Comparison of ENCODE assay signal across 9 mouse cellular contexts in the genomic region with DNA sequence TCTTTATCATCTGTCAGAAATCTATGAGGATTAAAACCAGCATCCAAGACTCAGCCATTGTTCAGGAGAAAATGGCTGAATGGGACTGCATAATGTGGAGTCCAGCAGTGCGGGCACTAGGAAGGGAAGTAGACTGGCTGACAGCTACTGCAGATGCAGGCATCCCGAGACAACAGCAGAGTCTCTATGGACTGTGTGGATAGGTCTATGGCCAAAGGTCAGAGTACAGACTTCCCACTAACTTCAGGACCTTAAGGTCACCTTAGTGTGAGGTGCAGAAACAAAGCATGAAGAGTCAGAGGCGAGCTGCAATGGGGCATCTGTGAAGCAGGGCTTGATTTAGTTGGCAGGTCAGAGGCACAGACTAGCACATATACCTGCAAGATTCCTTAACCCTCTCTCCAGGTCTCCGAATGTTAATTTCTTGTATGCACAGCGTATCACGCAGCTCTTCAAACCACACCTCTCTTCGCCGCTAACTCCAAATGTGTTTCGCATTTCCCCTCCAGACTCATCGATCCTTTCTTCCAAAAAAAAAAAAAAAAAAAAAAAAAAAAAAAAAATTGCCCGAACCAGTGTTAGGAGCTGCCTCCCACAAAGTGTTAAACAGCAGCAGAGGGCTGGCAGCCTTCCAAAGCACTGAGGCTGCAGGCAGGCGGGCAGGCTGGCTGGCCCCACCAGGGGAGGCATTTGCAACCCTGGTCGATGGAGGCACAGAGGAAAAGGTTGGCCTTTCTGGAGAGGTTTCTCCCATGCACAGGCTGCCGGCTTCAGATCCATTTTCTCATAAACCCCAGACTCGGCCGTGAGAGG.
DNase-seq lines count a peak whose midpoint lies in the region; ATAC-seq and TF ChIP-seq lines count a peak whose summit lies in the region.
"Had no signal": no experiment of that assay in that cellular context is flagged by ENCODE, and none has a peak within 500 bp of the region (broad histone marks: within the 10 kb centered on the region; RNA-seq: fewer than 3 reads in every experiment).

No protein-coding gene starts in this region.

- no peak overlapping the region for H3K27ac ChIP-seq in intestine, embryonic 14.5 days (ENCODE audit: low read depth)
- no peak overlapping the region for H3K27ac ChIP-seq in intestine, postnatal 0 days (ENCODE audit: low read depth, low read length)
- peak overlapping the region; percentile 75 for H3K27ac ChIP-seq in embryonic facial prominence, embryonic 13.5 days
- peak overlapping the region; percentile 75 for H3K27ac ChIP-seq in hindbrain, embryonic 16.5 days (ENCODE audit: low read depth, low read length)
- H3K27ac ChIP-seq in midbrain, embryonic 12.5 days (replicated peaks) = peak overlapping the region; percentile 82

- no peak overlapping the region for H3K4me3 ChIP-seq in intestine, embryonic 14.5 days (ENCODE audit: low read depth, low read length)
- no peak overlapping the region for H3K4me3 ChIP-seq in intestine, postnatal 0 days (ENCODE audit: low read depth, low read length)
- H3K4me3 ChIP-seq in embryonic facial prominence, embryonic 13.5 days = no peak overlapping the region
- no peak overlapping the region for H3K4me3 ChIP-seq in hindbrain, embryonic 16.5 days (ENCODE audit: low read length)
- no peak overlapping the region for H3K4me3 ChIP-seq in midbrain, embryonic 12.5 days

- no peak for TF ChIP-seq CTCF in intestine, postnatal 0 days (IDR thresholded peaks at IDR 0.05; ENCODE audit: low read depth)

- peak; percentile 55; the same call in 1 of the 2 replicates for ATAC-seq in intestine, embryonic 14.5 days (replicated peaks; ENCODE audit: low FRiP score, low TSS enrichment, low read depth)
- no peak for ATAC-seq in intestine, postnatal 0 days
- peak; percentile 67; the same call in 1 of the 2 replicates for ATAC-seq in embryonic facial prominence, embryonic 13.5 days (ENCODE audit: insufficient number of reproducible peaks, insufficient read depth, low FRiP score, low TSS enrichment, low read depth)
- ATAC-seq in hindbrain, embryonic 16.5 days = peak; percentile 67
- peak; percentile 82 for ATAC-seq in midbrain, embryonic 12.5 days (ENCODE audit: low FRiP score, low read depth)
- ATAC-seq: Patski had no signal

- peak overlapping the region; percentile 18; the same call in 1 of the 2 replicates for H3K4me2 ChIP-seq in intestine, embryonic 14.5 days (ENCODE audit: low read length)
- H3K4me2 ChIP-seq in intestine, postnatal 0 days (replicated peaks; ENCODE audit: low read depth) = no peak overlapping the region
- peak overlapping the region; percentile 51 for H3K4me2 ChIP-seq in embryonic facial prominence, embryonic 13.5 days
- H3K4me2 ChIP-seq in hindbrain, embryonic 16.5 days (ENCODE audit: low read length) = peak overlapping the region; percentile 30
- peak overlapping the region; percentile 35 for H3K4me2 ChIP-seq in midbrain, embryonic 12.5 days (replicated peaks)

- peak; percentile 63 for DNase-seq in intestine, embryonic 14.5 days (ENCODE audit: low spot score)
- peak; percentile 34 to 77 for DNase-seq in left cerebral cortex, postnatal 10 days (ENCODE audit: extremely low spot score in 1 of 2, low spot score in 2 of 2)
- peak; percentile 27 for DNase-seq in yolk sac, embryonic 10.5 days (ENCODE audit: low spot score)
- DNase-seq in thymus, adult 18-20 months = no peak

- intact Hi-C loops in left cerebral cortex, postnatal 10 days (cut with DNase I) = no loop called here

- H3K36me3 ChIP-seq in intestine, embryonic 14.5 days (ENCODE audit: control insufficient read depth, insufficient read depth, low read length) = no peaks in the 10 kb centered on the region
- no peaks in the 10 kb centered on the region for H3K36me3 ChIP-seq in intestine, postnatal 0 days (ENCODE audit: control insufficient read depth, insufficient read depth)
- no peaks in the 10 kb centered on the region for H3K36me3 ChIP-seq in embryonic facial prominence, embryonic 13.5 days
- no peaks in the 10 kb centered on the region for H3K36me3 ChIP-seq in hindbrain, embryonic 16.5 days (ENCODE audit: control insufficient read depth, insufficient read depth, low read length)
- H3K36me3 ChIP-seq in midbrain, embryonic 12.5 days = no peaks in the 10 kb centered on the region

- no peaks in the 10 kb centered on the region for H3K27me3 ChIP-seq in intestine, embryonic 14.5 days (replicated peaks; ENCODE audit: control insufficient read depth, insufficient read depth, low read length)
- H3K27me3 ChIP-seq in intestine, postnatal 0 days (replicated peaks; ENCODE audit: control insufficient read depth, insufficient read depth, low read length) = no peaks in the 10 kb centered on the region
- H3K27me3 ChIP-seq in embryonic facial prominence, embryonic 13.5 days = no peaks in the 10 kb centered on the region
- H3K27me3 ChIP-seq in hindbrain, embryonic 16.5 days (replicated peaks; ENCODE audit: control insufficient read depth, insufficient read depth, low read length) = no peaks in the 10 kb centered on the region
- H3K27me3 ChIP-seq in midbrain, embryonic 12.5 days = no peaks in the 10 kb centered on the region
- H3K27me3 ChIP-seq: Patski had no signal

- no peak overlapping the region for H3K9ac ChIP-seq in intestine, embryonic 14.5 days (ENCODE audit: low read length)
- no peak overlapping the region for H3K9ac ChIP-seq in intestine, postnatal 0 days (ENCODE audit: low read depth, low read length)
- H3K9ac ChIP-seq in embryonic facial prominence, embryonic 13.5 days = peak overlapping the region; percentile 32; the same call in 1 of the 2 replicates
- peak overlapping the region; percentile 35 for H3K9ac ChIP-seq in hindbrain, embryonic 16.5 days (ENCODE audit: low read depth, low read length)
- no peak overlapping the region; the same call in 1 of the 2 replicates for H3K9ac ChIP-seq in midbrain, embryonic 12.5 days (replicated peaks)

- WGBS in intestine, embryonic 14.5 days = 26% methylated on average over 16 of the region's 16 CpGs
- WGBS in intestine, postnatal 0 days = 29% methylated on average over 16 of the region's 16 CpGs
- WGBS in embryonic facial prominence, embryonic 13.5 days = 13% methylated on average over 16 of the region's 16 CpGs
- 13% methylated on average over 16 of the region's 16 CpGs for WGBS in hindbrain, embryonic 16.5 days
- WGBS in midbrain, embryonic 12.5 days = 22% methylated on average over 16 of the region's 16 CpGs

- H3K9me3 ChIP-seq in intestine, embryonic 14.5 days (ENCODE audit: control insufficient read depth, low read length) = no peaks in the 10 kb centered on the region
- no peaks in the 10 kb centered on the region for H3K9me3 ChIP-seq in intestine, postnatal 0 days (ENCODE audit: control insufficient read depth)
- H3K9me3 ChIP-seq in embryonic facial prominence, embryonic 13.5 days = no peaks in the 10 kb centered on the region
- H3K9me3 ChIP-seq in hindbrain, embryonic 16.5 days (ENCODE audit: control insufficient read depth, low read length) = no peaks in the 10 kb centered on the region
- H3K9me3 ChIP-seq in midbrain, embryonic 12.5 days = no peaks in the 10 kb centered on the region

- peaks cover 14% of the 10 kb centered on the region for H3K4me1 ChIP-seq in intestine, embryonic 14.5 days (replicated peaks; ENCODE audit: control insufficient read depth, insufficient read depth, low read length)
- H3K4me1 ChIP-seq in intestine, postnatal 0 days (replicated peaks; ENCODE audit: control insufficient read depth, insufficient read depth, low read length) = no peaks in the 10 kb centered on the region; the same call in 1 of the 2 replicates
- H3K4me1 ChIP-seq in embryonic facial prominence, embryonic 13.5 days = peaks cover 22% of the 10 kb centered on the region
- H3K4me1 ChIP-seq in hindbrain, embryonic 16.5 days (ENCODE audit: control insufficient read depth, insufficient read depth, low read depth, low read length) = peaks cover 23% of the 10 kb centered on the region
- H3K4me1 ChIP-seq in midbrain, embryonic 12.5 days = peaks cover 25% of the 10 kb centered on the region

Comparison
In these comparisons a context has a peak if more than half of its experiments do, and no peak if none do; other contexts are left out.
1. DNase-seq: peak in intestine, embryonic 14.5 days (single experiment), left cerebral cortex, postnatal 10 days (2 of 2) and yolk sac, embryonic 10.5 days (single experiment); none in thymus, adult 18-20 months (0 of 2).
2. H3K27ac ChIP-seq: peak in embryonic facial prominence, embryonic 13.5 days (single experiment), hindbrain, embryonic 16.5 days (single experiment) and midbrain, embryonic 12.5 days (single experiment); none in intestine, embryonic 14.5 days (single experiment) and intestine, postnatal 0 days (single experiment).
3. H3K9ac ChIP-seq: peak in embryonic facial prominence, embryonic 13.5 days (single experiment) and hindbrain, embryonic 16.5 days (single experiment); none in intestine, embryonic 14.5 days (single experiment), intestine, postnatal 0 days (single experiment) and midbrain, embryonic 12.5 days (single experiment).